Mouse (Mus musculus) liver, postnatal 0 days (tissue): Measurements from ENCODE around the gene Ostf1.

Experiments used
- CTCF ChIP-seq: sonication (generic); IDR thresholded peaks from 2 replicates; pipeline ENCODE4 v1.5.1; 2016; ENCODE audit warnings: antibody characterized with exemption, low read depth
- EP300 ChIP-seq: IDR thresholded peaks from 2 replicates; pipeline ENCODE4 v1.6.1; 2016; ENCODE audit warnings: antibody characterized with exemption, low read depth, mild to moderate bottlenecking

- no peak for TF ChIP-seq CTCF
- TF ChIP-seq EP300: no peak
Measured at GRCm38 (mm10) chr19:18589276-18589675, 42.3 kb downstream of the Ostf1 start.
